ENCODE assay signal across 17 mouse cellular contexts in genomic region chr1:106138691-106139090, GRCm38 (mm10).
"Had no signal": no experiment of that assay in that cellular context is flagged by ENCODE, and none has a peak within 500 bp of the region (broad histone marks: within the 10 kb centered on the region; RNA-seq: fewer than 3 reads in every experiment).

No protein-coding gene starts in this region.

- H3K9me3 ChIP-seq: lung, embryonic 15.5 days; midbrain, embryonic 13.5 days; midbrain, embryonic 15.5 days; neural tube, embryonic 12.5 days; stomach, embryonic 15.5 days had no signal

- H3K4me3 ChIP-seq: lung, embryonic 15.5 days; megakaryocyte, embryonic 14.5 days; midbrain, embryonic 13.5 days; midbrain, embryonic 15.5 days; neural tube, embryonic 12.5 days; stomach, embryonic 15.5 days had no signal

- H3K4me2 ChIP-seq: lung, embryonic 15.5 days; midbrain, embryonic 11.5 days; midbrain, embryonic 13.5 days; midbrain, embryonic 15.5 days; neural tube, embryonic 12.5 days; stomach, embryonic 15.5 days had no signal

- ATAC-seq: liver, postnatal 0 days; lung, postnatal 0 days; midbrain, embryonic 13.5 days; midbrain, embryonic 15.5 days had no signal

- H3K27me3 ChIP-seq: lung, embryonic 15.5 days; midbrain, embryonic 13.5 days; midbrain, embryonic 15.5 days; neural tube, embryonic 12.5 days; stomach, embryonic 15.5 days had no signal

- H3K36me3 ChIP-seq: lung, embryonic 15.5 days; midbrain, embryonic 13.5 days; midbrain, embryonic 15.5 days; neural tube, embryonic 12.5 days; stomach, embryonic 15.5 days had no signal

- DNase-seq: liver, postnatal 0 days; lung, adult 2 months; lung, postnatal 14 days; lung, postnatal 36 days; right cerebral cortex, postnatal 14 days; thymus, adult 2 months; thymus, postnatal 36 days had no signal

- H3K4me1 ChIP-seq: lung, embryonic 15.5 days; midbrain, embryonic 13.5 days; neural tube, embryonic 12.5 days; stomach, embryonic 15.5 days had no signal

- H3K27ac ChIP-seq: lung, embryonic 15.5 days; macrophage; midbrain, embryonic 13.5 days; midbrain, embryonic 15.5 days; neural tube, embryonic 12.5 days; stomach, embryonic 15.5 days; stomach, postnatal 0 days had no signal

- H3K9ac ChIP-seq: liver, postnatal 0 days; lung, embryonic 15.5 days; midbrain, embryonic 13.5 days; midbrain, embryonic 15.5 days; neural tube, embryonic 12.5 days; stomach, embryonic 15.5 days had no signal
